Mouse (Mus musculus) adrenal gland, adult (tissue): ENCODE results near the gene Lmnb2.
A peak's percentile ranks its signal among the peaks of the same experiment; 100 is the strongest.

Experiments
- DNase-seq, 2 experiments: peaks; one replicate each; pipeline ENCODE4 v3.0.0; 2022 to 2023; ENCODE audit warnings: low spot score in 1 of 2; ENCODE audit not compliant: inconsistent age in 2 of 2

The Lmnb2 gene

GRCm38 (mm10) chr10:80917779-80918434 is at the start of gene Lmnb2:
Gene Lmnb2, minus strand, starts transcription at chr10:80918245.
- peak; percentile 79 to 91 for DNase-seq

DNA sequence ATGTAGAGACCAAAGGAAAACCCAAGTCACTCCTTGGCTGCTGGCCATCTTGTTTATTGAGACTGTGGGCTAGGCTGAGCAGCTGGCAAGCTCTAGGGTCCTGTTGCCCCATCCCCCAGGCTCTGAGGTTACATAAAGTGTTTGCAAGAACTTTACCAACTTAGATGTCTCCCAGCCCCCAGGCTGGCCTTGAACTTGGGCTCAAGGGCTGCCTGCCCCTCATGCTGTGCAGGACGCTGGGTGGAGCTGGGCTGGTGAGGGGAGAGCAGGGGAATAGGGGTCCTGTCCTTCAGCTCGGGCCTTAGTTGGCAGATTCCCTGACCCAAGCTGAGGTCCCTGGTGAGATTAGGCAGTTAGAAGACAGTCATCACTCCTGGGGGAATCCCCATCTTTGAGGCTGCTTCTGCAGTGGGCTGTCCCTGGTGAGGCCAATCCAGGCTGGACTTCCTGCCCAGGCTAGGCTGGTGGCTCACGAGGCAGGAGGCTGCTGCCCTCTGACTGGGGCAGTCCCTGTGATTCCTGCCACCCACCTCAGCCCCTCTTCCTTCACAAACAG is 49.1 kb upstream of the Lmnb2 start:
- peak; percentile 76 to 86 for DNase-seq

GRCm38 (mm10) chr10:80966296-80966695 is 48.3 kb upstream of the Lmnb2 start:
- peak; percentile 82 to 88 for DNase-seq

DNA sequence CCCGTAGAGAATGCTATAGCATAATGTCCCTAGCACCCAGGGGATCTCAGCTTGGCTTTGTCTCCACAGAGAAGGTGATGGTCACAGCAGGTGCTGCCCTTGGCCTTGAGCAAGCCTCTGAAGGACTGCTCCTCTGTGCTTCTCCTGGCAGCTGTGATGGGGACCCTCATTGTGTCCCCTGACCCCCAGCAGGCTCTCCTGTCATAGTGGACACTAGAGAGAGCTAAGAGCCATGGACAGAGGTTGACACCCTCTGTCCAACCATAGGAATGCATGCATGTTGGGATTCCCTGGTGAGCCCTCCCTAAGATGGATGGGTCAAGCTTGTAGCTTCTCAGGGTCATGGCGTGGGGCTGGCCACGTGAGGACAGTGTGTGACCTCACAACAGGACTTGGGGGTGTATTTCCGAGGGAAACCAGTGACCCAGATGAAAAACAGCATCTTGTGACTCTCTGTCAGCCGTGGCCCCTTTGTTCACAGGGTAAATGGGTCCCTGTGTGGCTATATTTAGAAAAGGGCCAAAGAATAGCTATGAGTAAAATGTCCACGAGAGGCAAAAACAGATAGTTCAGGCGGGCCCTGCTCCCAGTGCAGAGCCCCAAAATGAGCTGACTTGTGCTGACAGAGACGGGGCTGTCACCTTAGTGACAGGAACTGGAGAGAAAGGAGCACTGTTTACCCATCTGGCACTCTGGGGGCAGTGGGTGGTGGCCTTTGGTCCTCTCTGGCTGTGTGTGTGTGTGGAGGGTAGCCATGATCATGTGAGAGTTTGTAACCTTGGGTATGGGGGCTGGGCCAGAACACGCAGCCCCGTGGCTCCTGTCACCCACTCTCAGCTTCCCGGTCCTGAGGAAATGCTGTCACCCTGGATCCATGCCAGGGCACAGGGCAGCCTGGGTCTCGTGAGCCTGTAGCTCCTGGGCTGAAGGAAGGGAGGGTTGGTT is 45.3 kb upstream of the Lmnb2 start:
- DNase-seq = peak; percentile 83 to 88

- DNase-seq = no peak
These were observed 44.5 kb upstream of the Lmnb2 start for GRCm38 (mm10) chr10:80962585-80962984.

DNA sequence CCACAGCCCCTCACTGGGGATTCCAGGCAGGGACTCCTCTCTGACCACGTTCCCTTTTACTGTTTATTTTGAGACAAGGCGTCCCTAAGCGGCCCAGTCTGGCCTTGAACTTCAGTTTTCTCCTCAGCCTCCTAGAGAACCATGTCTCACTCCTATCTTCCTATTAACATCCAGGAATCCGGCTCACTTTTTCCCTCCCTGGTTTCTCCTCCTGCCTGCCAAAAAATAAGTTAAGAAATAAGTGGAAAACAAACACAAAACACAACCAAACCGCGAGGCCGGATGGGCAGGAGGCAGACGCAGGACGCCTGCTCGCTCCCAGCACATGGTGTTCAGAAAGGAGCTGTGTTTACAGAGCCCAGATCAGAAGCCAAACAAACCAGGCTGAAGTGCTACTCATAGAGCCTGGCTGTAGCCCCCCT is 44.0 kb upstream of the Lmnb2 start:
- peak; percentile 78 to 89 for DNase-seq

DNA sequence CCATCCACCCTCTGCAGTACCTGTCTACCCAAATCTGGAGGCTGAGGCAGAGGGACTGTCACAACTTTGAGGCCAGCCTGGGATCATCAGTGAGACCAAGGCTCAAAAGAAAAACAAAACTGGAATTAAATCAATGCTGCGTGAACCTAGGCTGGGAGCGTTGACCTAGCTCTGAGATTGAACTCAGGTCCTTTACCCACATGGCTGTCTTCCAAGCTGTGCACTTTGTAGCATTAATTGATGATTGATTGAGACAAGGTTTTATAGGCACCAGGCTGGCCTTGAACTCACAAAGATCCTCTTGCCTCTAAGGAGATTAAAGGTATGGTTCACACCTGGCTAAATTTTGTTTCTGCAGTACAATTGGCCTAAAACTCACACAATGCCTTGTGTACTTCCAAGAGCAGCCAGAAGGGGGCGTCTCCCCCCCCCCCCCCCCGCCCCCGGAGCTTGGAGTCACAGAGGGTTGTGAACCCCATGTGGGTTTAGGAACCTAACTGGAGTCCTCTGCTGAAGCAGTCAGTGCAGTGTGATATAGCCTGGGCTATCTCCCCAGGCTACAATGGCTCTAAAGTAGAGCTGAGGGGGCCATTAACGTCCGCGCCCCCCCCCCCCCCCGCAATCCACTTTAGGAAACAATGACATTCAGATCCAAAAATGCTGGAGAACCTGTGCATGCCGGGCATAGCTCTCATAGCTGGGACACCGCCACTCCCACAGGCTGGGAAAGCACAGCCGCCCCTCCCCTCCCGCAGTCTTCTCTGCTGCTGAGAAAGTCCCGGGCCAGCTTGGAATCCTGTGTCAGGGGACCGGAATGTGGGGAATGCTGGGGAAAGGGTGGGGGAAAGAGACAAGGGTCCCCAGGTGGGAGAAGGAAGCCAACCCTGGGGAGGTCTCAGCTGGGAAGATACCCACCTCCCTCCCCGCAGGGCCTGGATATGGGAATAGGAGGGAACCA is 42.8 kb upstream of the Lmnb2 start:
- DNase-seq = peak; percentile 67 to 83

DNA sequence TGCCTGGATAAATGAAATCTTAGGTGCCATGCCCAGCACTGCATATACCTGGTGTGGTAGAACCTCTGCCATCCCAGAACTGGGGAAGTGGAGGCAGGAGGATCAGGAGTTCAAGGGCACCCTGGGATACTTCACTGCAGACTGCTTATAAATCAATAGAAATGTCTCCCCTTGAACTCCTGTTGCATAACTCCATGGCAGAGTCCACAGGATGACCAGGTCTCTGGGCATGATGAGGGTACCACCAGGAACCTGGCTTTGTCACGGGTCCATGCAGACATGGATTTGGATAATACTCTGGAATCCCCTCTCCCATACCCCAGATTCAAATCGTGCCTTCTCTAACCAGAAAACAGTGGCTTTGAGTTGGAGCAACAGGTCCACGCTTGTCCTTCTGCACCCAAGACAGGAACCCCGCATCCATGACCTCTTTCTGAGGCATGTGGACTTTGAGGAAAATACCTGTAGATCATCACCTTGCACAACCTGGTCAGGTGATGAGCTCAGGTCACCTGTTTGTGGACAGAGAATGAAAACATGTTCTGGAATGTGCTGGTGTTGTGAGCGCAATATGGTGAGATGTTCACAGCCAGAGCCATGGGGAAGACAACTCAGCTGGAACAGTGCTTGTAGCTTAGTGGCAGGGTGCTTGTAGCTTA is 41.1 kb upstream of the Lmnb2 start:
- DNase-seq = no peak

DNA sequence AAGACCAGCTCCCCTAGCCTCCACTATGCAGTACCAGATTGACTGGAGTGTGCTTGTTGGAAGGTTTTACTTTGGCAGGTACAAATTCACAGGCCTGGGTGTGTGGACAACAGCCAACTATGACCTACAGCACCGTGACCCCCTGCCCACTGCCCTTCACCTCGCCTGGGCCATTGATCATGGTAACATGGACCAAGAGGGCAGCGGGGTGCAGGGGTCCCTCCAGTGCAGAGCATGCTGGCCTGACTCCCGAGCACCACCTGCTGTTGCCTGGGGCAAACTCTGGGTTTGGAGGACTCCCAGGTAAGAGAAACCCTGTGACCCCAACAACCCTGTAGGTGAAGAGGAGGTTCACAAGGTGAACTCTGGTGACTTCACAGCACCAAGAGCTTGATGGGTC is 39.7 kb upstream of the Lmnb2 start:
- no peak for DNase-seq

DNA sequence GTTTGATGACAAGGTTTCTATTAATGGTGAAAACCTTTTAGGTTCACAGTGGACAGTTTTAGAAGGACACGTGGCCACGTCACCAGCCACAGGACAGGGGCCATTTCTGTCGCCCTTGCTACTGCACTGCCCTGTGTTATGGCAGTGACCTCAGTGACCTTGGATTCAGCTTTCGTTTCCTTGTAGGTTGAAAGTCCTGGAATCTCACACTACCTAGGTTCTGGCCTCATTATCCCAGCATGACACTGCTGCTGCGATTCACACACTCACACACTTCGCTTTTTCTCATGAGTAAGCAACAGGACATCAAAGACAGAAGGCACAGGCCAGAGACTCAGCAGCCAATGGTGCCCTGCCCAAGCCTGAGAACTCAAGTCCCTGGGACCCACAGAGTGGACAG is 38.9 kb upstream of the Lmnb2 start:
- no peak for DNase-seq

DNA sequence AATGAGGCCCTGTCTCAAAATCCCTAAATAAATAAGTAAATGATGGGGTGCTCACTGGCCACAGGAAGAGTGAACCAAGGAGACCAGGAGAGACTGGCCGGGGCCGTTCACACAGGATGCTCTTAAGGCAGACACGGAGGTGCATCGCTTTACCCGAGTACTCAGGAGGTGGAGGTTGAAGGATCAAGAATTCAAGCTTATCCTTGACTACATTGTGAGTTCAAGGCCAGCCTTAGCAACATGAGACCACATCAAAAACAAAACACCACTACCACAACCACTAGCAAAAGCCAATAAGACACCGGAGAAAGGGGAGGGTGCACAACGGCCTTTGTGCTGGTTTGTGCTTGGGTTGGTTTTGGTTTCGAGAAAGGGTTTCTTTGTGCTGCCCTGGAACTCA is 38.3 kb upstream of the Lmnb2 start:
- no peak for DNase-seq

- peak; percentile 76 to 90 for DNase-seq
These were observed 37.5 kb upstream of the Lmnb2 start for GRCm38 (mm10) chr10:80955536-80955935.

GRCm38 (mm10) chr10:80954843-80955242 is 36.8 kb upstream of the Lmnb2 start:
- no peak for DNase-seq

GRCm38 (mm10) chr10:80954415-80954814 is 36.4 kb upstream of the Lmnb2 start:
- DNase-seq = no peak

- DNase-seq = no peak
These were observed 34.4 kb upstream of the Lmnb2 start for GRCm38 (mm10) chr10:80952449-80952848.

DNA sequence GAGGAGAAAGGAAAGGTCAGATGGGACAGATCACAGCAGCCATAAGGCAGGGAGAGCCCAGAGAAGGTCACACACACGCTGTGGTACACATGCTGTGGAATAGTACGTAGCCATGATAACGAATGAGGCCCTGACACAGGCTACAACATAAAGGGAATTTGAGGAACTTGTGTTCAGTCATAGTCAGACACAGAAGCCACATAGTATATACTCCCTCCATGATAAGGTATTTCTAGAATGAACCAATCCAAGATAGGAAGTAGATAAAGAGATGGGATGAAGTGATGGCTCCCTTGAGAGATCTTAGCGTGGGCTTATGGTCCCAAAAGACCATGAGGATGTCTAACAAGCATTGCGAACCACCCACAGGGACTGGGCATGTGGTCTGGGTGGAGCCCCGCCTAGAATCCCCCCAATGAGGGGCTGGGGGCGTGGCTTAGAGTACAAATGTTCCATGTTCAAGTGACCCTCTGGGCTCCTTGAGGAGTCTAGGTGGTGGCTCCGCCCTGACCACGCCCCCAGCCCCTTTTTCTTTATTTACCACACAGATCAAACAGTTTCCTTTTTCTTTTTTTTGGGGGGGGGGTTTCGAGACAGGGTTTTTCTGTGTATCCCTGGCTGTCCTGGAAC is 33.8 kb upstream of the Lmnb2 start:
- DNase-seq = no peak

- DNase-seq = no peak
These were observed 32.3 kb upstream of the Lmnb2 start for GRCm38 (mm10) chr10:80950314-80950713.

- DNase-seq = peak; percentile 82 to 84
These were observed 31.0 kb upstream of the Lmnb2 start for GRCm38 (mm10) chr10:80949081-80949480.

- peak; percentile 69 to 72 for DNase-seq
These were observed 30.5 kb upstream of the Lmnb2 start for GRCm38 (mm10) chr10:80948570-80948969.

DNA sequence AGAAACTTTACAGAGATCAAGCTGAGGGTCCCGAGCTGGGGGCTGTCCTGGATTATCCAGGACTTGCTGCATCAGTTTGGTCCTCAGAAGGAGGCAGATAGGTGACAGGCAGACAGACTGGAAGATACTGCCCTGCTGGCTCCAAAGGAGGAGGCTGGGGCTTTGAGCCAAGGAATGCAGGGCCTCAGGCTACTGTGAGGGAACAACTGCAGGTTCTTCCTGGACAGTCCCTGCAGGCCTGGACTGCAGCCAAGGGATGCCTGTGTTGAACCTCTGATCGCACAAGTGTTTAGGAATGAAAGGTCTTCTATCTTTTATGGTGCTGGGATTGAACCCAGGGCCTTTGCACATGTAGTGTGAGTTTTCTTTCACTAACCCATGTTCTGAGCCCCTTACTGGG is 29.8 kb upstream of the Lmnb2 start:
- DNase-seq = peak; percentile 78 to 79
